Mouse (Mus musculus): ENCODE results near the gene Snap25. TPM values are rescaled to one million over a fixed set of nuclear protein-coding genes. Genes with fewer than 3 reads are reported as not detected.

Gene Snap25
- polyA plus RNA-seq, 1 experiment from 2014 or later: 0.31 TPM

DNA sequence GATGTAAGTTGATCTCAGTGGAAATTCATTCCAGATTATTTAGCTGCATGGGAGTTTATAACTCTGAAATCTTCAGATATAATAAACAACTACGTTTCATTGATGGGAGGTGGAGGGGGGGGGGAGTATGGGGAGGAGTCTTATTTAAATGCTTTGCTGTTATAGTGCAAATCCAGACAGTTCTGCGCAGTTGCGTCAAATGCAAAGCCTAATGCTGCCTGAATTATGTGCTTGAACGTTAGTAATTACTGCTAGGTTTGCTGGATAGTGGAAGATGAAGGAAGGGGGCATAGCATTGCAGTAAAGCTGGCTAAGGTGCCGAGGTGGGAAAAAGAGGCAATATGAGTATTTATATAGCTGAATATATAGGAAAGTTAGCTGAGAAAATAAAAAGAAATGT lies 2.3 kb downstream of the Snap25 start:
- no peak overlapping the region for H3K4me2 ChIP-seq

DNA sequence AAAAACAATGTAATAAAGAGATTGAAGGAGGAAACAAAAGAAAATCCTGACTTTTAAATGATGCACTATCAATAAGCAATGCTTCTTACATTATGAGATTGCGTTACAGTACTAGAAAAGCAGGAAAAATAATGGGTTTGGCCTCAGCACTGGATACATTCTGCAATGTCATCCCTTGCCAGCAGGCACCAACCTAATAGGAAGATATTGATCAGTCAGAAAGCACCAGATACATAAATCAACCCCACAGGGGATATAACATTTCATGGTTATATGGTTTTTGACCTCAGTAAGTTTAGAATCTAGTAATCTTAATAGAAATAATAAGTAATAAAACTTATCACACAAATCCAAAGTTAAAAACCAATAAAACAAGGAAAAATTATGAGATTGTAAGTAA lies 3.1 kb downstream of the Snap25 start:
- H3K4me2 ChIP-seq: no peak overlapping the region
- no peak for ATAC-seq (ENCODE audit: insufficient number of reproducible peaks, insufficient read depth, low FRiP score, low TSS enrichment, low read depth)
- no peak overlapping the region for H3K9ac ChIP-seq (replicated peaks)
- H3K27me3 ChIP-seq: peaks cover 20% of the 10 kb centered on the region
- H3K9me3 ChIP-seq: no peaks in the 10 kb centered on the region
- peaks cover 23% of the 10 kb centered on the region for H3K4me1 ChIP-seq (replicated peaks)
- no peaks in the 10 kb centered on the region for H3K36me3 ChIP-seq
- no peak overlapping the region for H3K4me3 ChIP-seq (replicated peaks)
- no peak overlapping the region for H3K27ac ChIP-seq
- WGBS: 85% methylated on average over 1 of the region's 1 CpGs

More for the DNA sequence above, 2.3 kb downstream of the Snap25 start:
- Histone ChIP-seq H3K27me3 (peaks cover 26% of the 10 kb centered on the region), H3K4me3 (replicated peaks) (no peak overlapping the region), H3K4me1 (replicated peaks) (peaks cover 23% of the 10 kb centered on the region), H3K9ac (replicated peaks) (no peak overlapping the region), H3K36me3 (no peaks in the 10 kb centered on the region), H3K27ac (no peak overlapping the region), H3K9me3 (no peaks in the 10 kb centered on the region)
- 71% methylated on average over 5 of the region's 5 CpGs for WGBS
- no peak for ATAC-seq (ENCODE audit: insufficient number of reproducible peaks, insufficient read depth, low FRiP score, low TSS enrichment, low read depth)

DNA sequence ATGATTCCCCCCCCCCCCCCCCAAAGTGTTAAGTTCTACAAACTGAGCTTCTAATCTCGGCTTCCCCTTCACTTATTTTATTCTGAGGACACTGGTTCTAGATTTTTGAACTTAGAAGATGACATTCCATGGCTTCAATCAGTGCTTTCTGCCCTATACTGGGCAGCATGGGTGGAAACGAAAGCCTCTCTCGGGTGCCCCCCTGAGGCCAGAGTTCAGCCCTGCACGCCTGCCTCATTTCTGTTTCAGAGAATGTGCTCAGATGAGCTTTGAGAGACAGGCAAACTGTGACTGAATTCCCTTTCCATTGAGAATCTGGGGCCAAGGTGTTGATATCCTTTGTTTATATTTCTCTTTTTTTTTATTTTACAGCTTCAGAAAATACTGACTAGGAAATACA lies 7.0 kb downstream of the Snap25 start:
- no peak for ATAC-seq (ENCODE audit: insufficient number of reproducible peaks, insufficient read depth, low FRiP score, low TSS enrichment, low read depth)
- Histone ChIP-seq H3K27ac (no peak overlapping the region), H3K4me3 (replicated peaks) (no peak overlapping the region), H3K4me2 (no peak overlapping the region), H3K36me3 (no peaks in the 10 kb centered on the region), H3K9me3 (no peaks in the 10 kb centered on the region), H3K27me3 (no peaks in the 10 kb centered on the region), H3K9ac (replicated peaks) (no peak overlapping the region), H3K4me1 (replicated peaks) (no peaks in the 10 kb centered on the region)
- 21% methylated on average over 4 of the region's 4 CpGs for WGBS

GRCm38 (mm10) chr2:136738260-136738659 lies 25.0 kb downstream of the Snap25 start:
- no peak overlapping the region for H3K4me2 ChIP-seq
- no peaks in the 10 kb centered on the region for H3K4me1 ChIP-seq (replicated peaks)
- ATAC-seq (ENCODE audit: insufficient number of reproducible peaks, insufficient read depth, low FRiP score, low TSS enrichment, low read depth): no peak
- H3K9me3 ChIP-seq: peaks cover 4% of the 10 kb centered on the region; the same call in 1 of the 2 replicates
- H3K27me3 ChIP-seq: no peaks in the 10 kb centered on the region
- no peak overlapping the region for H3K9ac ChIP-seq (replicated peaks)
- WGBS: 71% methylated on average over 2 of the region's 2 CpGs
- H3K27ac ChIP-seq: no peak overlapping the region
- no peaks in the 10 kb centered on the region for H3K36me3 ChIP-seq
- H3K4me3 ChIP-seq (replicated peaks): no peak overlapping the region

DNA sequence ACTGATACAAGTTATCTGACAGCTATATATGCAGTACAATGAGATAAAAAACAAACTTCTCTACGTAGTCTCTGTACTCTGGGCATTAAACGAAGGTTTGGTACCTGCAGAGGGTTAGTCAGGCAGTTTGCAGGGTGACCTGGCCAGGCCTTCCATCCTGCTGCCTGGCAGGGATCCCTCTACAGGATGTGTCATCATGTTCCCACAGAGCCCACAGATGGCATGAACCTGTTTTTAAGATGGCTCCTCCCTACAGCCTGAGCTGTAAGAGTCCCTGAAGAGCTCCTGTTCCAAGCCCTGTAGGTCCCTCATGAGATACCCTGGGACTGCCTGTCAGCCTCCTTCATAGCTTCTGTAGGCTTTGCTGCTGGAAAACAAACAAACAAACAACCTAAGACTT lies 29.0 kb downstream of the Snap25 start:
- no peak for ATAC-seq (ENCODE audit: insufficient number of reproducible peaks, insufficient read depth, low FRiP score, low TSS enrichment, low read depth)

GRCm38 (mm10) chr2:136744683-136745326 lies 31.6 kb downstream of the Snap25 start:
- H3K36me3 ChIP-seq: no peaks in the 10 kb centered on the region
- peaks cover 2% of the 10 kb centered on the region; the same call in 1 of the 2 replicates for H3K9me3 ChIP-seq
- H3K9ac ChIP-seq (replicated peaks): no peak overlapping the region
- H3K4me3 ChIP-seq (replicated peaks): no peak overlapping the region
- no peaks in the 10 kb centered on the region for H3K4me1 ChIP-seq (replicated peaks)
- no peak for ATAC-seq (ENCODE audit: insufficient number of reproducible peaks, insufficient read depth, low FRiP score, low TSS enrichment, low read depth)
- WGBS: 79% methylated on average over 2 of the region's 2 CpGs
- H3K27ac ChIP-seq: no peak overlapping the region
- H3K4me2 ChIP-seq: no peak overlapping the region
- H3K27me3 ChIP-seq: no peaks in the 10 kb centered on the region

More for the DNA sequence above, 29.0 kb downstream of the Snap25 start:
- Histone ChIP-seq H3K36me3 (no peaks in the 10 kb centered on the region), H3K27me3 (no peaks in the 10 kb centered on the region), H3K4me2 (no peak overlapping the region), H3K9me3 (peaks cover 4% of the 10 kb centered on the region; the same call in 1 of the 2 replicates), H3K4me3 (replicated peaks) (no peak overlapping the region), H3K27ac (no peak overlapping the region), H3K9ac (replicated peaks) (no peak overlapping the region), H3K4me1 (replicated peaks) (no peaks in the 10 kb centered on the region)
- 73% methylated on average over 2 of the region's 2 CpGs for WGBS

DNA sequence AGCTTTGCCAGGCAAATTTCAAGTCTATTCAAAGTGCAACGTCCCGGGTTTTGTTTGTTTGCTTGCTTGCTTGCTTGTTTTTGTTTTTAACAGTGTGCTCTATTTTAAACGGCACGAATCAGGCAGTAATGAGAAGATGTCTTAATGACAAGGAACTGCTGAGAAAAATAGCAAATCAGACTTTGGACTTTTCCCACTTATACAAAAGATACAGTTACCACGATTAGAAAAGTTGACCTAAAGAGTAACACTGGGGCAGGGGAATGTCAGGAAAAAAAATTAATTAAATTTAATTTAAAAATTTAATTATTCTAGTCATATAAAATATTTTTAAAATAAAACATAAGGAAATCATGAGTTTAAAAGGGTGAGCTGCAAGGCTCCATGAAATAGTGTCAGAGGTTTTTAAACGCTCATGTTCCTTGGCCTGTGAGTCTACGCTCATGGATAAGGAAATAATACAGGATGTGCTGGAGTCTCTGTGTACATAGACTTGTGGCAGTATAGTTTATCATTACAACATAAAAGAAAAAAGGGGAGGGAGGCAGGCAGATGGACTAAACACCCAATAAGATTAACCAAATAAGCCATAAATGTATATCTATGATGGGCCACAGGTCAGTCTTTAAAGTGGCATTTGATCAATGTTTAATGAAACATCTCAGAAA lies 32.2 kb downstream of the Snap25 start:
- Histone ChIP-seq H3K4me3 (replicated peaks) (no peak overlapping the region), H3K27ac (no peak overlapping the region), H3K4me2 (no peak overlapping the region), H3K9ac (replicated peaks) (no peak overlapping the region), H3K27me3 (no peaks in the 10 kb centered on the region), H3K9me3 (no peaks in the 10 kb centered on the region), H3K4me1 (replicated peaks) (no peaks in the 10 kb centered on the region), H3K36me3 (no peaks in the 10 kb centered on the region)
- no peak for ATAC-seq (ENCODE audit: insufficient number of reproducible peaks, insufficient read depth, low FRiP score, low TSS enrichment, low read depth)
- 41% methylated on average over 7 of the region's 7 CpGs for WGBS

- ATAC-seq (ENCODE audit: insufficient number of reproducible peaks, insufficient read depth, low FRiP score, low TSS enrichment, low read depth): no peak
- Histone ChIP-seq H3K9me3 (no peaks in the 10 kb centered on the region), H3K36me3 (no peaks in the 10 kb centered on the region), H3K27me3 (no peaks in the 10 kb centered on the region), H3K9ac (replicated peaks) (no peak overlapping the region), H3K4me3 (replicated peaks) (no peak overlapping the region), H3K4me1 (replicated peaks) (no peaks in the 10 kb centered on the region), H3K27ac (no peak overlapping the region), H3K4me2 (no peak overlapping the region)
- WGBS: 30% methylated on average over 3 of the region's 3 CpGs
Observed at GRCm38 (mm10) chr2:136753682-136754081, 40.4 kb downstream of the Snap25 start.

DNA sequence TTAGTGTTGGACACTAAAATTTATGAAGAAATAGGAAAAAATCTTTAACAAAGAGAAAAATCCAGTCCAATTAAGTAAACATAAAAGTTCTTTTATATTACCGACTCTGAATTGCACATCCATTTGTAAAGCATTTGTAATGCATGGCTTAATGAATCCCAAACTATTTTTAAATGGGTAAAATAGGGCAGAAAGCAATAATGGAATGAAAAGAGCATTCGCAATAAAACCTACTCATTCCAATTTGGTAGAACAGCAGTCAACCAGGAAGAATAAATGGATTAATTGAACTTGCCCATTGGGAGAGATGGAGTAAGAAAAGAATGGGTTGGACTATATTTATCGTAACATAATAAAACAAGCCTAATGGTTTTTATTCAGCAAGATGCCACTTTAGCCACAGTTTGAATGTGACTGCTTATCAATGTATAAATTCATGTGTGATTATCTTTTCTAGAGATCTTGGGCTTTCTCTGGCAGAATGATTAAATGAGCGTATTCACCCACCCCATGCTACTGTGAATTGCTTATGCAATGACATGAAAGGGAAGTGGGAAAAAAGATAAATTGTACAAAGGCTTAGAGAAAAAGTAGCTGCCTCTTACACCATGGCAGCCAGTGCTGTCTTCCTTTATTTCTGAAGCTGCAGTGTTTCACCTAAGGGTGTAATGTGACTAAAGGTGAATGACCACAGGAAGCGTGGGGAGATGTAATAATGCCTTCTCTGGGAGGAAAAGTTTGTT lies 45.7 kb downstream of the Snap25 start:
- no peaks in the 10 kb centered on the region for H3K4me1 ChIP-seq (replicated peaks)
- no peaks in the 10 kb centered on the region for H3K36me3 ChIP-seq
- ATAC-seq (ENCODE audit: insufficient number of reproducible peaks, insufficient read depth, low FRiP score, low TSS enrichment, low read depth): no peak
- no peak overlapping the region for H3K27ac ChIP-seq
- H3K27me3 ChIP-seq: no peaks in the 10 kb centered on the region
- no peak overlapping the region for H3K4me3 ChIP-seq (replicated peaks)
- H3K9ac ChIP-seq (replicated peaks): no peak overlapping the region
- H3K4me2 ChIP-seq: no peak overlapping the region
- WGBS: 89% methylated on average over 5 of the region's 5 CpGs
- no peaks in the 10 kb centered on the region for H3K9me3 ChIP-seq

DNA sequence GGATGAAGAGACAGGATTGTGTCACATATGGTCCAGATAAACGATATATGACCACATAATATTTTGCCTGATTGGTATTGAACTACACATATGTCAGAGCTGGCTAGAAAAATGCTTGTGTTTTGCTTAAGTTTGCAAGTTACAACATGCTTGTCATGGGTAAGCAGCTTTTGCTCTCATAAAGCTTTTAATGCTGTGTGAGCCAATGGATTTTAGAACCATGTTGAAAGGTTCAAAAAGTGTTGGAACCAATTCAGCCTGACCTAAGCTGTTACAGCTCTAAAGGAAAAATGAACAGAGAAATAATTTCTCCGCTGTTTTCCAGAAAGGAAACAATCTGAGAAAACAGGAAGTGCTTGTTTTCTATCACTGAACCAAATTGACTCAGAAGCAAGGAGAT lies 64.9 kb downstream of the Snap25 start:
- no peak overlapping the region for H3K27ac ChIP-seq
- no peak for ATAC-seq (ENCODE audit: insufficient number of reproducible peaks, insufficient read depth, low FRiP score, low TSS enrichment, low read depth)
- no peaks in the 10 kb centered on the region for H3K27me3 ChIP-seq
- 85% methylated on average over 2 of the region's 2 CpGs for WGBS
- H3K9me3 ChIP-seq: no peaks in the 10 kb centered on the region
- no peak overlapping the region for H3K4me2 ChIP-seq
- no peaks in the 10 kb centered on the region for H3K36me3 ChIP-seq
- no peak overlapping the region for H3K4me3 ChIP-seq (replicated peaks)
- no peak overlapping the region for H3K9ac ChIP-seq (replicated peaks)
- H3K4me1 ChIP-seq (replicated peaks): no peaks in the 10 kb centered on the region

- Histone ChIP-seq H3K36me3 (no peaks in the 10 kb centered on the region), H3K4me3 (replicated peaks) (no peak overlapping the region), H3K4me2 (no peak overlapping the region), H3K9me3 (no peaks in the 10 kb centered on the region), H3K4me1 (replicated peaks) (no peaks in the 10 kb centered on the region), H3K9ac (replicated peaks) (no peak overlapping the region), H3K27ac (no peak overlapping the region), H3K27me3 (no peaks in the 10 kb centered on the region)
- no peak for ATAC-seq (ENCODE audit: insufficient number of reproducible peaks, insufficient read depth, low FRiP score, low TSS enrichment, low read depth)
- 82% methylated on average over 3 of the region's 3 CpGs for WGBS
Observed at GRCm38 (mm10) chr2:136778674-136779073, 65.4 kb downstream of the Snap25 start.
